Mouse (Mus musculus) limb, embryonic 12.5 days (tissue): ENCODE results near the gene Plekhm3. TPM values are rescaled to one million over a fixed set of nuclear protein-coding genes. Genes with fewer than 3 reads are reported as not detected.

ENCODE experiments used
- ATAC-seq: fragments of 200-750 bp; cut with Nextera tagmentation; 2 replicates; pipeline ENCODE4 v1.8.0; 2017; ENCODE audit warnings: low read depth, moderate TSS enrichment; ENCODE audit not compliant: insufficient number of reproducible peaks, insufficient read depth, low FRiP score, low TSS enrichment
- H3K27ac ChIP-seq: fragments of 300-500 bp; sonication (generic); 2 replicates; pipeline ENCODE4 v1.5.1; 2016; ENCODE audit warnings: mild to moderate bottlenecking, moderate library complexity
- H3K27me3 ChIP-seq: fragments of 300-500 bp; sonication (generic); 2 replicates; pipeline ENCODE4 v1.6.1; 2016; ENCODE audit warnings: mild to moderate bottlenecking, moderate library complexity
- H3K36me3 ChIP-seq: fragments of 300-500 bp; sonication (generic); 2 replicates; pipeline ENCODE4 v1.6.1; 2016; ENCODE audit warnings: mild to moderate bottlenecking, moderate library complexity
- H3K4me1 ChIP-seq: fragments of 300-500 bp; sonication (generic); replicated peaks from 2 replicates; pipeline ENCODE4 v1.6.1; 2016
- H3K4me2 ChIP-seq: fragments of 300-500 bp; sonication (generic); 2 replicates; pipeline ENCODE4 v1.6.1; 2016; ENCODE audit warnings: mild to moderate bottlenecking, moderate library complexity
- H3K4me3 ChIP-seq: fragments of 300-500 bp; sonication (generic); replicated peaks from 2 replicates; pipeline ENCODE4 v1.5.1; 2016; ENCODE audit warnings: mild to moderate bottlenecking
- H3K9ac ChIP-seq: fragments of 300-500 bp; sonication (generic); replicated peaks from 2 replicates; pipeline ENCODE4 v1.6.1; 2016; ENCODE audit warnings: mild to moderate bottlenecking, moderate library complexity
- H3K9me3 ChIP-seq: fragments of 300-500 bp; sonication (generic); 2 replicates; pipeline ENCODE4 v1.6.1; 2016; ENCODE audit warnings: mild to moderate bottlenecking, moderate library complexity
- WGBS: fragments of 180-500 bp; shearing (Covaris S2); methylation state at CpG from one replicate; pipeline ENCODE4 v1.1.7; 2016; 5-methylcytosine and 5-hydroxymethylcytosine counted together
- polyA plus RNA-seq: library from polyadenylated mRNA; unstranded; fragments of >200 nt; fragmentation: Nextera tagmentation; extraction: Ambion mirVana; gene quantifications from 2 replicates; pipeline ENCODE4 v1.2.1, GENCODE M21; 2016

The Plekhm3 gene
- polyA plus RNA-seq, 1 experiment from 2014 or later, result 13.8 TPM

DNA sequence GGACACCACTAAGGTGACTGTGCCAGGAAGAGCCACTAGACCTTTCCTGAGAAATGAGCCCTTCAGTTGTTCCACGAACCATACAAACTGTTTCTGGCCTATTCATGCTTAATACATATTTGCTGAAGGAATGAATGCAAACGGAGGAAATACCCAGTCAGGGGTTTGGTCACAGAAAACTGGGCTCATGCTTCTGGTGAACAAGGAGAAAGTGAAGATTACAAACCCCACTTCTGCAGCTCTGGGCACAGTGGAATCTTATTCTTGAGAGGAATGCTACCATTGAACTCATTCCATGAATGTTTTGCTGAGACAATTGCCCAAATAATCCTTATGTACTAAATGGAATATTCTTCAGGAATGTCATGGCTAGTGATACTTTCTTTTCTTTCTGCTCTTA lies 106.3 kb downstream of the Plekhm3 start:
- no peak overlapping the region for H3K4me2 ChIP-seq
- no peaks in the 10 kb centered on the region for H3K9me3 ChIP-seq
- no peaks in the 10 kb centered on the region for H3K36me3 ChIP-seq
- H3K9ac ChIP-seq, result no peak overlapping the region
- H3K4me1 ChIP-seq, result peaks cover 46% of the 10 kb centered on the region
- ATAC-seq, result no peak
- no peak overlapping the region for H3K4me3 ChIP-seq
- 0 out of 2 replicates have a peak, but pooled peaks cover 3% of the 10 kb centered on the region for H3K27me3 ChIP-seq
- H3K27ac ChIP-seq, result no peak overlapping the region
- WGBS, result 91% methylated on average over 2 of the region's 2 CpGs

DNA sequence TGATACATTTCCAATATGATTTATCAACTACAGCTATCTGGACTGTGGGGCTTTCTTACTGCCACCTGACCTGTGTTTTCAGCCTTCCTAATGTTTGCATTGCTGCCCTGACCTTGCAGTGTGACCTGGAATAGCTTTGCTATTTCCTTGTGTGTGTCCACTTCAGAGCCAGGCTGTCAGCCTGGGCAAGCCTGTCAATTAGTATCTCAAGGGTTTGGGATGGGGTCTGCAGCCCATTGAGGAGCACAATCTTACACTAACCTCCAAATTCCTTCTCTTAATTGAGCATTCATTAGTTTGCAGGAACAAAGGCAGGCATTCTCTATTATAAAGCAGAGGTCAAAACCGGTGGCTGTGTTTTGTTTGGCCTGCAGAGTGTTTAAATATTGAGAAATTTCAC lies 107.6 kb downstream of the Plekhm3 start:
- H3K27me3 ChIP-seq, result 0 out of 2 replicates have a peak, but pooled peaks cover 7% of the 10 kb centered on the region
- no peak overlapping the region for H3K27ac ChIP-seq
- H3K4me3 ChIP-seq, result no peak overlapping the region
- H3K4me2 ChIP-seq, result no peak overlapping the region
- no peak overlapping the region for H3K9ac ChIP-seq
- H3K9me3 ChIP-seq, result no peaks in the 10 kb centered on the region
- WGBS, result 66% methylated on average over 1 of the region's 1 CpGs
- H3K4me1 ChIP-seq, result peaks cover 46% of the 10 kb centered on the region
- ATAC-seq, result no peak
- no peaks in the 10 kb centered on the region for H3K36me3 ChIP-seq

DNA sequence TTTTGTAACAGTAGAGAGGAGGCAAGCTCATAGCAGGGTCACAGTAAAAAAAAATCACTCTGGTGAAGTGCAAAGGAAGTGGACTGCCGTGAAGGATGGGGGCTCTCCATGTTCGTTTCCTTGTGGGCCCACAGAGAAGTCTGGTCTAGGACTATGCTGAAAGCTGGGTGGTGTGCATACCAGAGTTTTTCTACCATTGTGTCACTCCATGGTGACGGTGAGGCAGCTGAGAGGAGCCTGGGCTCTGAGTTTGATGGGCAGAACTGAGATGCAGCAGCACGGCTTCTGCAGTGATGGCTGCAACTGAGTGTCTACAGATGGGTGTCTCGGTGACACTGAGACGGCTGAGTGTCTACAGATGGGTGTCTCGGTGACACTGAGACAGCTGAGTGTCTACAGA lies 108.5 kb downstream of the Plekhm3 start:
- H3K4me2 ChIP-seq, result peak overlapping the region; percentile 24; the same call in 1 of the 2 replicates
- no peak; the same call in 1 of the 2 replicates for ATAC-seq
- H3K4me1 ChIP-seq, result peaks cover 46% of the 10 kb centered on the region
- no peak overlapping the region for H3K4me3 ChIP-seq
- H3K27me3 ChIP-seq, result 0 out of 2 replicates have a peak, but pooled peaks cover 8% of the 10 kb centered on the region
- no peak overlapping the region for H3K9ac ChIP-seq
- H3K36me3 ChIP-seq, result no peaks in the 10 kb centered on the region
- no peaks in the 10 kb centered on the region for H3K9me3 ChIP-seq
- peak overlapping the region; percentile 90 for H3K27ac ChIP-seq
- WGBS, result 68% methylated on average over 7 of the region's 7 CpGs

DNA sequence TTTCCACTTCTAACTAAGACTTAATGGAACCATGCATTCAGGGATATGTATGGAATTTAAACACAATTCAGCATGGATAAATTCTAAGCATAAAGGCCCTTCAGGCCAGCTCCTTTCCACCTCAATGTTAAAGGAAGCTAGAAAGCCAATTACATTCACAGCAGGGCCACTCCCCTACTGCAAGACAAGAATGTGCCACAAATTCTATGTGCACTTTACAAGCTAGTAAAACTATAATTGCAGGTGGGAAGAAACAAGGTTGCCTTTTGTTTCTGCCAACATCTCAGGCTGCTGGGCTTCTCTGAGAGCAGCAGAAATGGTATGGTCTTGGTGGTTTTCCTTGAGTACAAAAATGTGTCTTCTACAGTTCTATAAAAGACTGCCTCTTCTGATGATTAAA lies 109.1 kb downstream of the Plekhm3 start:
- Histone ChIP-seq H3K36me3 (no peaks in the 10 kb centered on the region), H3K4me3 (no peak overlapping the region), H3K27ac (peak overlapping the region; percentile 90), H3K4me1 (peaks cover 46% of the 10 kb centered on the region), H3K4me2 (0 out of 2 replicates have a peak overlapping the region, but pooled peaks have one; percentile 24), H3K27me3 (0 out of 2 replicates have a peak, but pooled peaks cover 8% of the 10 kb centered on the region), H3K9me3 (no peaks in the 10 kb centered on the region), H3K9ac (no peak overlapping the region)
- no peak; the same call in 1 of the 2 replicates for ATAC-seq

DNA sequence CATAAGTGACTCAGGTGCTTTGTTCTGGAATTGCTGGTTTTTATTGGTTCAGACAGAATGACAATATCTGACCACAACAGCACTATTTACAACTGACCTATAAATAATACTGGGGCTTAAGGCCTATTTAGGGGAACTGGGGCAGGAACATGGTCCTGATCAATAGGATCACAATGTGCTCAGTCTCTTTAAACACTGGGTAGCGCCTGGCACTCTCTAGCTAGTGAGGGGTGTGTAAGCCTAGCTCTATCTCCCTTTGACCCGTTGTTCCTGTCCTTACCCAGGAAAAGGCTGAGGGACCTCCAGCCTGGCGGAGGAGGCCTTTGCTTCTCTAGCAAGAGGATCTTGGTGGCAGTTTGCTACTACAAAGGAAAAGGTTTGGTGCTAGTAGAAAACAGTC lies 111.6 kb downstream of the Plekhm3 start:
- 72% methylated on average over 3 of the region's 3 CpGs for WGBS
- H3K4me3 ChIP-seq, result no peak overlapping the region
- no peak overlapping the region for H3K4me2 ChIP-seq
- H3K9me3 ChIP-seq, result no peaks in the 10 kb centered on the region
- H3K36me3 ChIP-seq, result no peaks in the 10 kb centered on the region
- peaks cover 7% of the 10 kb centered on the region; the same call in 1 of the 2 replicates for H3K27me3 ChIP-seq
- peaks cover 48% of the 10 kb centered on the region for H3K4me1 ChIP-seq
- H3K27ac ChIP-seq, result no peak overlapping the region
- H3K9ac ChIP-seq, result no peak overlapping the region
- no peak for ATAC-seq

DNA sequence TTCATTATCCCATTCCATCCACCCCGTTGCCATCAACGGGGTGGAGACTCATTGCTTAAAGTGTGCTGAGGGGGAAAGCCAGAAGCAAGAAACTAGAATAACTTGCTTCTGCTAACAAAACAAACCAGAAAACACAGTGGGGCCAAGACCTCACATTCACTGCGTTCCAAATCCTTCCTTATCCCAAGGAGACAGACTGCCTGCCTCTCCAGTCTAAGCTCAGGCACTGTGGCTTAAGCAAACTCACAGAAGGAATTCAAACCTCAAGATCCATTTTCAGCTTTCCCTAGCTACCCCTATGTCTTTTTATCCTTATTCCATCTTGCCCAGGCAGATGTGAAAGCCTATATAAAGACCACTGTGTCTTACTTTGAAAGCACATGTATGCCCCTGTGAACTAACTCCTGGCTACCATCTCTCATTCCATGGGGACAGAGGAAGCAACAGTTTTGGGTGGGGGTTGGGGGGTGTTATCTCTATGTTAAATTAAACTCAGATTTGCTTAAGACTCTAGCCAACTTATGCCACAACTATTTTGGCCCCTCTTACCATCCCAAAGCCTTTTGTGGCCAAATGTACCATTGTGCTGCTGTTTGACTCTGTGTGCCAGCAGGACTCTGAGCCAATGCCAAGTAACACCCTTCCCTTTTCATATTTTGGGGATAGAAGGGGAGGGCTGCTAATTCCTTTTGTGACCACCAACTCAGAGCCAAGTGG lies 112.6 kb downstream of the Plekhm3 start:
- no peak for ATAC-seq
- Histone ChIP-seq H3K9ac (no peak overlapping the region), H3K4me1 (peaks cover 39% of the 10 kb centered on the region), H3K27me3 (peaks cover 7% of the 10 kb centered on the region; the same call in 1 of the 2 replicates), H3K27ac (no peak overlapping the region), H3K4me3 (no peak overlapping the region), H3K9me3 (no peaks in the 10 kb centered on the region), H3K4me2 (no peak overlapping the region), H3K36me3 (no peaks in the 10 kb centered on the region)
- 78% methylated on average over 3 of the region's 3 CpGs for WGBS

DNA sequence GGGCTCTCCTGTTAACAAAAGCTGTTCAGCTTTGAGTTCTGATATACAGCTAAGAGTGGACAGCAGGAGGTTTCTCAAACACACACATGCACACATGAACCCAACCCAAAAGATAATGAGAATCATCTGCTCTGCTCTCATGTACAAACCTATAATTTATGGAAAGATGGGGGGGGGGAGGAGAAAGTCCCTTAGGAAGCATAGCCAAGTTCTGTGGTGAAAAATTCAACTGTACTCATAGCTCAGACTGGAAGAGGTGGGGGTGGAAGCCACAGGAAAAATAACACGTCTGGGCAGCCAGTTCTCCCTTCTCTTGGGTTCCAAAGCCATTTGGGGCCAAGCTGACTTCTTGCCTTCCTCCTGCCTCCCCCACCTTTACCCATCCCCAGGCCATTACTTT lies 115.7 kb downstream of the Plekhm3 start:
- 50% methylated on average over 1 of the region's 1 CpGs for WGBS
- Histone ChIP-seq H3K4me1 (peaks cover 9% of the 10 kb centered on the region), H3K27me3 (peaks cover 7% of the 10 kb centered on the region; the same call in 1 of the 2 replicates), H3K9ac (no peak overlapping the region), H3K27ac (no peak overlapping the region), H3K4me3 (no peak overlapping the region), H3K36me3 (no peaks in the 10 kb centered on the region), H3K4me2 (no peak overlapping the region), H3K9me3 (no peaks in the 10 kb centered on the region)
- no peak for ATAC-seq

DNA sequence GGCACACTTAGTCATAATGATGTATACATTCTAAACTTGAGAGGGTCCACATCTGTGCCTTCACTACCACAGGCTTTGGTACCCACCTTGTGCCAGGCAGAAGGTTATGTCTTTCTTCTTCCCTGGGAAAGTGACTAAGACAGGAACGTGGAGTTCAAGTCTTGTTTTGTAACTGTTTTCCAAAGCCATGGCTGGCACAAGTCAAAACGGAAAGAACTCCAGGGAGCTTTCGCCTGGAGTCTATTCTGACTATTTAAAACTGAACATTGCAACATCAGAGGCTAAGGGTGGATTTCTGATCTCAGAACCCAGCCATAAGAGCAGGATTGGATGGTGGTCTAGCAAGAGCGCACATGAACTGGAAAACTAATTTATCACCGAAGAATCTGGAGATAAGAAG lies 120.0 kb downstream of the Plekhm3 start:
- H3K4me3 ChIP-seq, result no peak overlapping the region
- no peak for ATAC-seq
- no peaks in the 10 kb centered on the region; the same call in 1 of the 2 replicates for H3K27me3 ChIP-seq
- H3K4me1 ChIP-seq, result peaks cover 7% of the 10 kb centered on the region; the same call in 1 of the 2 replicates
- H3K9me3 ChIP-seq, result no peaks in the 10 kb centered on the region
- H3K36me3 ChIP-seq, result no peaks in the 10 kb centered on the region
- H3K9ac ChIP-seq, result no peak overlapping the region
- no peak overlapping the region for H3K4me2 ChIP-seq
- 89% methylated on average over 5 of the region's 5 CpGs for WGBS
- H3K27ac ChIP-seq, result no peak overlapping the region

DNA sequence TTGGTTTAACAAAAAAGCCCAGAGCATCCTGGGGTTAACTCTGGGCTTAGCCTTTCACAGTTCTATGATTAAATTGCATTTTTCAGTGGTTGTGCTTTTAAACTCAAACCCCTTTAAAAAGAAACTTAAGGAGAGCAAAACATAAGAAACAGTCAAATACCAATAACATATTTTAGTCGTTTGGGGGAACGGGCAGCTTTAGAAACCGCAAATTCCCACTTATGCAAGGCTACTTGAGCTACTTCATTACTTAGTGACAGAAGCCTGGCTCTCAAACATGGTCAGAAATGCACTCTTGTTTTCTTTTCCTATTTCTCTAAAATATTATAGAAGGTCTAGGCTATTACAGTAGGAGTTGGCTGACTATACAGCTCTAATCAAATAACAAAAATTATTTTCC lies 120.5 kb downstream of the Plekhm3 start:
- Histone ChIP-seq H3K4me2 (no peak overlapping the region), H3K9me3 (no peaks in the 10 kb centered on the region), H3K9ac (no peak overlapping the region), H3K36me3 (no peaks in the 10 kb centered on the region), H3K4me1 (peaks cover 6% of the 10 kb centered on the region; the same call in 1 of the 2 replicates), H3K27ac (no peak overlapping the region), H3K4me3 (no peak overlapping the region), H3K27me3 (no peaks in the 10 kb centered on the region)
- 55% methylated on average over 3 of the region's 3 CpGs for WGBS
- ATAC-seq, result no peak

DNA sequence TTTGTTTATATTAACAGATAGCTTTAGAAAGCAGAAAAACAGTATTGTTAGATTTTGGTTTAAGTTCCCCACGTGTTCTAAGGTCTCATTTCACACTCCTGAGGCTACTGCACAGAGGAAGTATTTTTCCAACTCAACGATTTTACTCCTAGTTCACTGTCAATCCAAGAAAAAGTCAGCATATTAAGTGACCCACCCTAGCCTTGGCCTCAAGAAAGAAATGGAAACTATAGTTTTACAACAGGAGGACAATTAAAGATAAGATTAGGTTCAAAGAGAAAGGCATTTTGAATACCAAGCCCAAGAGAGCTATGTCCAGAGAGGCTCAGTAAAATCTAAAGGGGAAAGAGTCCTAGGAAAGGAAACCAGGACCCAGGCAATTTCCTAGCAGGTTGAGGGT lies 125.1 kb downstream of the Plekhm3 start:
- H3K27ac ChIP-seq, result no peak overlapping the region
- no peaks in the 10 kb centered on the region for H3K27me3 ChIP-seq
- H3K36me3 ChIP-seq, result no peaks in the 10 kb centered on the region
- 70% methylated on average over 2 of the region's 2 CpGs for WGBS
- no peak overlapping the region for H3K4me2 ChIP-seq
- ATAC-seq, result no peak
- H3K9me3 ChIP-seq, result no peaks in the 10 kb centered on the region
- H3K9ac ChIP-seq, result no peak overlapping the region
- no peak overlapping the region for H3K4me3 ChIP-seq
- peaks cover 3% of the 10 kb centered on the region; the same call in 1 of the 2 replicates for H3K4me1 ChIP-seq

DNA sequence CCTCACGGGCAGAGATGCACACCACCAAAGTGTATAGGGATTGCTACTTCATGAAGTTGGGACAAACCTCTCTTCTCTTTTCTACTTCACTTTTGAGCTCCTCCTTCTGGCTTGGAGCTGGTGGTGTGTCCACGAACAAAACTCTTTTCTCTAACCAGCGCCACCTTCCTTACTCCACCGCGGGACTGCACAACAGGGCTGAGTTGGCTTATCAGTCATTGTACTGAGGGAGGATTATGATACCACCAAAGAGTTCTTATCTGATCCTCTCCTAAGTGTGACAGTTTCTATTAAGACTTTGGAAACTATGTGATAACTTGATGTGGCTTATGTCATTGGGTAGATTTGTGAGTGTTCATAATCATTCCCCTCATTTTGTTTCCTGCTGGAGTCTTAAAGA lies 129.2 kb downstream of the Plekhm3 start:
- no peaks in the 10 kb centered on the region for H3K27me3 ChIP-seq
- H3K9ac ChIP-seq, result no peak overlapping the region
- H3K27ac ChIP-seq, result no peak overlapping the region
- H3K36me3 ChIP-seq, result no peaks in the 10 kb centered on the region
- 92% methylated on average over 5 of the region's 5 CpGs for WGBS
- H3K4me3 ChIP-seq, result no peak overlapping the region
- no peak for ATAC-seq
- no peaks in the 10 kb centered on the region for H3K9me3 ChIP-seq
- H3K4me2 ChIP-seq, result no peak overlapping the region
- H3K4me1 ChIP-seq, result no peaks in the 10 kb centered on the region
